Mouse (Mus musculus) adrenal gland (tissue): ENCODE results near the gene Acot12.
"Not testable (repeated sequence)": the region's sequence is repeated elsewhere in the genome, so short reads cannot be mapped to it uniquely, and the experiment has no call there.

ENCODE experiments used
- intact Hi-C: fragments of 180-260 bp; cut with DNase I; formaldehyde crosslinking; loops from one replicate; pipeline ENCODE4 v1.15.1; 2025

The Acot12 gene

DNA sequence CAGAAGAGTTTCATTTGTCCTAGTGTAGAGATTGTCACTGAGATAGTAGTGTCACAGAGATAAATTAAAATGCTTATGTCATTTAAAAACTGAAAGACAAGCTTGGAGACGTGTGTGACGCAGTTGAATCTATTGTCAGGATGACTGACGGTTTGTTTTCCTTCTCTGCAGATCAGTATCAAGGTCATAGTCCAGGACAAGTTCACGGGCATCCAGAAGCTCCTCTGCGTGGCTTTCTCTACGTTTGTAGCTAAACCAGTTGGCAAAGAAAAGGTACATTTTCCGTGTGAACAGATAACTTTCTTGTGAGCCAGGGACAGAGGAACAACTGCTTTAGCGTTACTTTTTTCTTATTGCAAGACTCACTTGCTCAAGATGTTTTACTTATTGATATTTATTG lies 18.5 kb downstream of the Acot12 start:
- intact Hi-C loops = no loop called here

DNA sequence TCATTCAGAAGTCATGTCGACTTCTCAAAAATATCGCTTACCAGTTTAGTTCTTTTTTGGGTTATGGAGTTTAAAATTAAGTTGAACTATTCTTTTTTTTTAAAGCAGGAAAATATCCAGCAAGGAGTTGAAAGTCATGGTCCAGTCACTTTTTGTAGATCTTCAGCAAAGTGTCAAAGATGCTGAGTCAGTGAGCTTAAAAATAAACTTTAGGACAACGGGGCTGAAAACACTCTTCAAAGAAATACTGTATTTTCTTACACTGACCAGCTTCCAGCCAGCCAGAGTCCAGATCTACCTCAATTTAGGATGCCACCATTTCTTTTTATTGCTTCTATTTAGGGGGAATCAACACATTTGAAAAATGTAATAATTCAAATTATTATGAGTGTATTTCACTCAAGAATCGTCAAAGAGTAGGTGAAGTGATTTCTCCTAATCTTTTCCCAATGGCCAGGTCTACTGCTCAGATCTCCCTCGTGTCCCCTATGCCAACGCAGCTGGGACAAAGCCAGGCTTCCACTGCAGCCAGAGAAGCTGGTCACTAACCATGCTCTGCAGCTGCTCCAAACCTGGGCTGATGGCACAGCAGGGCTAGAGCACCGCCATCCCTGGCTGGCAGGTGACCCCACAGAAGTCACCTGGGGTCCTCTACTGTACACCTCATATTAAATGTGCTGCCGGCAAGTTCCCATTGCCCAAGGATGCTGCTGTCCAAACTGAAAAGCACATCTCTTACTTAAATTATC lies 19.2 kb downstream of the Acot12 start:
- intact Hi-C loops = no loop called here

DNA sequence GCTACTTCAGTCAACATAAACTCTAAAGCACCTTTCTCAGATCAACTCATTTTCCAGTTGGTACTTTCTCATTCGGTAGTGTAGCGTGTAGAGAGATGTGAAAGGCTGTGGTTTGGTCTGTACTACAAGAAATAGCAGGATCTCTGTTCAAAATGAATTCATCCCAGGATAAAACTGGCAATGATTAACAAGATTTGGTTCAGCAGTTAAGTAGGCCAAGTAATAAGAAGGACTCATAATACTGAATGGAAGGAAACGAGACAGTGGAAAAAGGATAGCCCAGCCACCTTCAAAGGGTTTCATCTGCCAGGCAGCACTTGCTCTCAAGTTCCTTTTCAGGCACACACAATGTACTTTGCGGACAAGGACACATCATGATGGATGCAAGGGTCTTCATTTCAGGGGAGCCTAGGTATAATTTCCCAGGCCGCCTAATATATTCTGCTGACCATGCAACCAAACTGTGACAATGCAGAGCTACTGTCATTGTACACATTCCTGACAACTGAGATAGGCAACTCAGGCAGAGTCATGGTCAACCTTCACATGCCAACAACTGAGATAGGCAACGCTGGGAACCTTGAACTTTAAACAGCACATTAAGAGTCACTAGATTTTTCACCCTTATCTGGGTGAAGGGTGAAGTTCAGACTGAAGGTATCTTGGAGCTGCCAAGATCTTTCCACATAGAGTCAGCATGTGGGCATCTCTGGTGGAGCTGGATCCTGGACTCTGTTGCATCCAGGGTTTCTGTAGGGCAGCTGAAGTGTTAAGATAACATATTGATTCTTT lies 20.5 kb downstream of the Acot12 start:
- intact Hi-C loops = no loop called here

DNA sequence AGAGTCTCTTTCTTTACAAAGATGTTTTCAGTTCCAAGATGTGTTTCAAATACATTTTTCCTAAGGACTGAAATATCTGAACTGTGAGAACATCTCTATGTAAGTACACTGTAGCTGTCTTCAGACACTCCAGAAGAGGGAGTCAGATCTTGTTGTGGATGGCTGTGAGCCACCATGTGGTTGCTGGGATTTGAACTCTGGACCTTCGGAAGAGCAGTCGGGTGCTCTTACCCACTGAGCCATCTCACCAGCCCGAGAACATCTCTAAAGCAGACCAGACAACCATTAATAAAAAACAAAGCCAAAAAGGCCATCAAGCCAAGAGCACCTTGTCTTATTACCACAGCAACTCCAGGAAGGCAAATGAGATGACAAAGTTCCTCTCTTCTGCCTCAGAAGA lies 22.3 kb downstream of the Acot12 start:
- intact Hi-C loops = not testable (repeated sequence)

DNA sequence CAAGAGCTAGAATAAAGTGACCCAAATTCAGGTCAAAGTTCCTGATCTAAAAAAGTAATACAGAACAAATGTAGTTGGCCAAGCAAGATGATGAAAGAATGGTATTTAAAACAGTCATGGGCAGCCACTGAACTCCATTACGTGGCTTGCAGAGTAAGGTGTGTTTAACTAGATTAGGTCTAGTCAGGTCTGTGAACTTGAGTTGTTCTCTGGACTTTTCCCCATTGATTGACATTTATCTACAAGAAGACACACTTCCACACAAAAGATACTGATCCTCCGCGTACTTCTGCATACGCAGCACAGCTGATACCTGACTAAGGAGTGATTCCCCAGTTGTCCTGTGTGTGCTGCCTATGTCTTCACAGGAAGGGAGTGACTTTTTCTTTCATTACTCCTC lies 24.3 kb downstream of the Acot12 start:
- intact Hi-C loops = no loop called here

DNA sequence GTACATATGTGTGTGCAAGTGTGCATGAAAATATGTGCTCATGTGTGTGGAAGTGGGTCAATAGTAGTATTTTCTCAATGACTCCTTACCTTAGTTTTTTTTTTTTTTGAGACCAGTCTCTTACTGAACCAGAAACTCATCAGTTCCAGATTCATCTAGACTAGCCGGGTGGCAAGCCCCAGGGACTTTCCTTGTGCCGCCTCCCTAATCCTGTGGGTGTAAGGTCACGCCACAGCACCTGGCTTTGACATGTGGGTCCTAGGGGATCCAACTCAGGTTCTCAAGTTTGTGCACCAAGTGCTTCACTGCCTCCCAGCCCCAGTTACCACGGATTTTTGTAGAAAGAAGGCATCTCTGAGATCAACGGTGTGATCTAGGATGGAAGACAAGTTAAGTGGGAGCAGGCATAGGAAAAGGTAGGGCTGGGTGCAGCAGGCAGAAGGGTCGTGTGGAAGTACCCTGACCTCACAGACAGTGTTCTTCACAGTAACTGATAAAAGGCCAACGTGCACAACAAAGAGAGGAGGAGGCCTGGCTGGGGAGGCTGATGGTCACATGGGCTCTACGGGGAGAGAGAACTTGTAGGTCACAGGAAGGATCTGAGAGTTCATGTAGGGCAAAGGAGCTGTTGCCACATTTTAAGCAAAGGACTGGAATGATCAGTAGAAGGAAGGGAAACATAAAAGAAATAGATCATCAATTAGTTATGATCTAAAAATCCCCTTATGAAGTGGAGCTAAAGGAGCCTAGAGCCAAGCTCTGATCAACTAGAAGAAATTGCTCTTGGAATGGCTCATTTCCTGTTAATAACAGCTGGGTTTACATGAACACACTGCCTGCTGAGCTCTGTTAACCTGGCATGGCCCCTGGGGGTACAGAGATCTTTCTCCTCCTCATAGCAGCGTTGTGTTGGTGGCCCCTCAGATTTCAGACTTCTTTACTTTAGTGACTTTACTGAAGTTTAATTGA lies 27.7 kb downstream of the Acot12 start:
- intact Hi-C loops = no loop called here

DNA sequence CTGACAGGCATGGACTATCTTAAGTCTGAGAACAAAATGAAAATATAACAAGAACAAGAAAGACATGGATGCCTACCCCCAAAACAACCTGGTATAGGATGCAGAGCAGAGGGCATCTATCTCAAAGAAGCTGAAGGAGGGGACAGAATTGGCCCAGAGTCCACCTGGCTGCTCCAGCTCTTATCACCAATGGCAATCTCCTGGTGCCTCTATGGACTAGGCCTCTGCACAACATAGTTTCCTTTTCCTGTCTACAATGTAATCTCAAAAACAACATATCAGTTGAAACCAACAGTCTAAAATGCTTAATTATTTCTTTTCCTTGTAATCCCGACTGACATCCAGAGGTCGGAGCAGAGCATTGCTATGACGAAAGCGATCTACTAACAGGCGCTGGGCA lies 36.8 kb downstream of the Acot12 start:
- intact Hi-C loops = no loop called here

DNA sequence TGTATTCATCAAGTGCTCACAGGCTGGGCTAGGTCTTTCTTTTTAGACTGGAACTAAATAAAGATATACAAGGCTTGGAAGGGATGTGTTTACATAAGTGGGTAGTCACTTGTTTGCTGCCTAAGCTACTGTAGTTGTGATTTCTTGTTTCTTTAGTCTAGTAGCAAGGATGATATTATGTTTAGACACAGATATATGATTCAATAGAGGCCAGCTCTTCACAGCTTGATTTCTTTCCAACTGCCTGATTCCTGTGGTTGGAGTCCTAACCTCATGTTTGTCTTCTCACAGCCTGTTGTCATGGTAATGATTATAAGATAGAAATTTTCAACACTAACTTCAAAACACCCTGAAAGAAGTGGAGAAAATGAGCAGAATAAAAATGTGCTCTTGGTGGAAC lies 38.6 kb downstream of the Acot12 start:
- intact Hi-C loops = no loop called here

DNA sequence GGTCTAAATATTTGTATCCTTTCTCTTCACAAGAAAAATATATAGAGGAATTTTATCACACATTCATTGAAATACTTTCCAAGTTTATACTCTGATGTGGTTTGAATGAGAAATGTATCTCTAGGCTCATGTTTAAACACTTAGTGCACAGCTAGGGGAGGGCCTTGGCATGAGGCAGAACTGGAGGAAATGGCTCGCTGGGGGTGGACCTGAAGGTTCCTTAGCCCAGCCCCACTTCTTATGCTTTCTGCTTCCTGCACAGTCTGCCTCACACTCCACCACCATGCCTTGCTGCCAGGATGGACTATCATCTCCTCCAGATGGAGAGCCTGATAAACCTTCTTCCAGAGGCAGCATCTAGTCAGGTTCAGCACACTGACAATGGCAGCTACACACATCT lies 50.7 kb downstream of the Acot12 start:
- intact Hi-C loops = no loop called here

DNA sequence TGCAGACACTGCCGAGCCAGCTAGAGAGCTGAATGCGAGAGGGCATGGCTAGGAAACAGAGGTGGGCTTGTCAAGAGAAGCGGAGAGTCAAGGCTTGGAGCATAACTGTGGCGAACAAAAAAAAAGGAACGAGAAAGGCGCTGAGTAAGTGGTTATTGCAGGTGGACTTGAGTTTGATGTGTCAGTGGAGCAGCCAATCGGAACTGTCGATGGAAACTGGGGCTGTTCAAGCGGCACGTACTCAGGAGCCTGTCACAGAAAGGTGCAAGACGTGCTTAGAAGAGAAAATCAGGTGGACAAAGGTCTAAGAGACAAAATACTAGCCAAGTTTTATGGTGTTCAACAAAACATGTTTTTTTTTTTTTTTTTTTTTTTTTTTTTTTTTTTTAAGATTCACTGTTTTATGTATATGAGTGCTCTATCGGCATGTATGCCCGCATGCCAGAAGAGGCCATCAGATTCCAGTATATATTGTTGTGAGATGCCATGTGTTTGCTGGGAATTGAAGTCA lies 53.7 kb downstream of the Acot12 start:
- intact Hi-C loops = no loop called here

DNA sequence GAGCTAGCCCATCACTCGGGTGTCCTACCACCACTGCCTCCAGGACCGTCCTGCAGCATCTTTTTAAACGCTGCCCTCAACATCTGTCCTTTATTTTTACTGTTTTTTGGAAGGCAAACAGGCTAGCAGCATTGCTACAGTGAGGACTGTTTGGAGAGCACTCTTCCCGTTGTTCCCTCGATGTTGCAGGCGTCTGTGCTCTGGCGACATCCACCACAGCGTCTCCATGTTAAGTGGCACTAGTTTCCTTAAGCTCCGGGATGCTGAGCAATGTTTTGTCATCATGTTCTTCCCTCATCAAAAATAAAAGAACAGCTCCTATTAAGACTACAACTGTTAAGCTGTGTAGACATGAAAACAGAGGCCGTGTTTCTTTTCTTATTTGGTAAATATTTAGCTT lies 54.3 kb downstream of the Acot12 start:
- intact Hi-C loops = no loop called here

DNA sequence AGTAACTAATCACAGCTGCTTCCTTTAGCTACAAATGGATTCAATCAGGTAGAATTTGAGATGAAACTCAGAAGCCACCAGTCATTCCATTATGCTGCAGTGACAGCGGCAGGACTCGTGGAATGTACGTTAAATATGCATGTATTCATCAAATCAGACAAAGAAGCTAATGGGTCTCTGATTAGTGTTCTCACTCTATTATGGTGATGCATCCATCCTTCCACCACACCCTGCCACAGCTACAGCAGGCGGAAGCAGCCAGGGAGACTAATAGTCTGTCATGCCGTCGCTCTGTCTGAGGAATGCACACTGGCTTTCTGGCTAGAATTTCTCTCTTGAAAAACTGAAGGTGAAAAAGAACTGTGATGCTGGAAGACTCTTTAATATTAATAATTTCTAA lies 54.7 kb downstream of the Acot12 start:
- intact Hi-C loops = no loop called here

DNA sequence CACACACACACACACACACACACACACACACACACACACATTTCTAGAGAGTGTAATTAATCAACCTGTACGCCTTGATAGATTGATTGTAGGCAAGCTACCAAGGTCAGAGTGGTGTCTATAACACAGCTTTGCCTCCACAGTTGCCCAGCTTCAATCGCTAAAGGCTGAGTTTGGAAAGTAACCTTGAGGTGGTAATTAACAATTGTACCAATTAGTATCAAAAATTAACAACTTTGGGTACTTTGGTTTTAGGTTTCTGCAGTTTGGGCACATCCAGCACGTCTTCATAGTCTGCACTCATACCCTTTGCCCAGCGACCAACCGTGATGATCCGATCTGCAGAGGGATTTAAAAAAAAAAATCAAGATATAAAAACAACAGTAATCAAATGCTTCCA lies 55.6 kb downstream of the Acot12 start:
- intact Hi-C loops = no loop called here

DNA sequence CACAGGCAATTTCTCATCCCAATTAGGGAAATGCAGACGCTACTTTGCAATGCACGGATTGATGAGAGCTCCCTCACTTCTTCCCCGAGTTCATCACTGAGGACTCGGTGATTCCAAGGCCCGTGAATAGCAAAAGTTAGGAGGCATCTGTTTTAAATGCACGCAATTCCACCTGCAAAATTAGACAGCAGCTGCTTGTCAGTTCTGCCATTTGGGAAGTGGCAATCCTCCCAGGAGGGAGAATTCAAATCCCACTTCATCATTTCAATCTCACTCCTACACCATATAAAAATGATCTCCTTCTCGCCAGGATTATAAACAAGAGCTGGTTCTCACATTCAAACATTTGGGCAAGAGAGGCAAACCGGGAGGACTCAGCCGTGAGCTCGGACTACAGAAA lies 56.1 kb downstream of the Acot12 start:
- intact Hi-C loops = no loop called here

DNA sequence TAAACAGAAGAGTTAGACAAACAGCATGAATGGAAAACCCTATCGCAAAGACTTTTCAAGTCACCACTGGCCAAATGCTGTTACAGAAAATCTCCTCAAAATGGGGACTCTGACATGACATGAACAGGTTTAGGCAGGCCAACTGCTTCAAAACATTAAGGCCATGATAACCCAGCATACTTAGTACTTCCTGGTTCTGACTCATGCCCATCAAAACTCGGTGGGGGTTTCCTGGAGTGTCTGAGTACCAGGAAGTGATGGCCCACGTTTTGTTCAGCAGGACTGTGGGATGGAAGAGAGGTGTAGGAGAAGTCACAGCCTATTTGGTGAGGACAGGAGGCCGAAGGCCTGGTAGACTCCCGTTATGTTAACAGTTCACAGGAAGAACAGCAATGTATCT lies 60.4 kb downstream of the Acot12 start:
- intact Hi-C loops = no loop called here

DNA sequence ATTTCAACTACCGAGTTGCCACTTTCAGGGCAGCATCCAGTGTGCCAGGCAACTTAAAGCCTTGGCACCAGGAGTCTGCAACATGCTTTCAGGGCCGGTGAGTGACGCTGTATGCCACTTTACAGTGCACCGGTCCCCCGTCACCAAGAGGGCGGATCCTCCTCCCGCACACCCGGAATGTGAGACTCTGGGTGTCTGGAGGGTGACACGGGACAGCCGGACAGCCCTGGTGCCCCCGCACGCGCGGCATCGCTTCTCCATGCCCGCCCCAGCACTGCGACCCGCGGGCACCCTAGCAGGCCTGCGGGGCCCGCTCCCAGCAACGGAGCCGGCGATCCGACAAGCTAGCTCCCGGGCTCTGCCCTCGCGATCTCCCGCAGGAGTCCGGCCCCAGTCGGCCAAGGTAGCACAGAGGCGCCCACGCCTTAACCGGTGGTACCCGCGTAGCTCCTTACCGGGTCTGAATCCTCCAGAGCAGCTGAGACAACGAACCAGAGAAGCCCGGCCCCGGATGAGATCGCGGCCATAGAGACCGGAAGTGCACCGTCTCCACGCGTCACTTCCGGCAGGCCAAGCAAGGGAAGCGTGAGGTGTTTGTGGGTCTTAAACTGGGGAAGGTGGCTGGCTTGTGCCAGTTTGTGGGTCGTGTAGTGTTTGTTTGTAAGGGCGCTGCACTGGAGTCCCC lies 66.0 kb downstream of the Acot12 start, which contains the start of gene Zcchc9:
Gene Zcchc9 (minus strand): TSS at position 551 of the 685 bp plus-strand sequence.
- intact Hi-C loops = loop anchor here (5.0 kb wide), 1 partner anchor 670 kb away; no protein-coding TSS in a partner anchor

DNA sequence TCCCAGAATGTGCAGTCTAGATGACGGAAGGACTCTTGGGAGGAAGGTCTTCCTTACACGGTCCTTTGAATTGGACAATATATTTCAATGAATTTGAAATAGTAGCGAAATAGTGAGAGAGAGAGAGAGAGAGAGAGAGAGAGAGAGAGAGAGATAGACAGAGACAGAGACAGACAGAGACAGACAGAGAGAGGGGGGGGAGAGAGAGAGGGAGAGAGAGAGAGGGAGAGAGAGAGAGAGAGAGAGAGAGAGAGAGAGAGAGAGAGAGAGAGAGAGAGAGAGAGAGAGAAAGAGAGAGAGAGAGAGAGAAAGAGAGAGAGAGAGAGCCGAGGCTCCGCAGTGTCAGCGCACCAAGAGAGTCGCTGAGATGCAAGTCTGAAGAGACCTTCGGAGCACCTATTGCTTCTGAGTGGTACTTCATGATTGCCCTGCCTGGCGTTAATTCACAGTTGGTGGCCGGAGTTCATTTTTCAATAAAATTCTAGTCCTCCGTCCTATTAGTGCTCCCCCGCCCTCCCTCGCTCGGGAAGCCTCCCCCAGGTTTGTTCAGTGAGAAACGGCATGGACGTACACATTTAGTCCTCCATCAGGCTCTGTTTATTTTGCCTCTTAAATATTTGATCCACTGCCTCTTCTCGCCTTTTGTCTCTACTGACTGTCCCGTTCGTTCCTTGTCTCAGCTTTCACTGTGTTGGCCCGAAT lies 66.7 kb downstream of the Acot12 start:
- intact Hi-C loops = loop anchor here (5.0 kb wide), 1 partner anchor 669 kb away; no protein-coding TSS in a partner anchor

DNA sequence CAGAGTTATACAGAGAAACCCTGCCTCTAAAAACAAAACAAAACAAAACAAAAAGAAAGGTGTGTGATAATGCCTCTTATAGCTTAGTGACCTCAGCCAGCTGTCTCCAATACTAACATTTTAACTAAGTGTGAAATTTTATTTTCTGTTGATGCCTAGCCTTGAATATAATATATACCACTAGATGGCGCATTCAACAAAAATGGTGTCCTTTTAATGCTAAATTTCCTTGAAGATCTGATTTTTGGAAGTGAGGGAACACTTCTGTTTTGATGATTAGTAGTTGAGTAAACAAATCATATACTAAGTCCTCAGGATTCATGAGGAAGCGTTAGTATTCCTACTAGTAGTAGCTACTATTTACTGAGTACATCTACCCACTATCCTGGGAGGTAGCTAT lies 68.2 kb downstream of the Acot12 start:
- intact Hi-C loops = loop anchor here (5.0 kb wide), 1 partner anchor 668 kb away; no protein-coding TSS in a partner anchor

DNA sequence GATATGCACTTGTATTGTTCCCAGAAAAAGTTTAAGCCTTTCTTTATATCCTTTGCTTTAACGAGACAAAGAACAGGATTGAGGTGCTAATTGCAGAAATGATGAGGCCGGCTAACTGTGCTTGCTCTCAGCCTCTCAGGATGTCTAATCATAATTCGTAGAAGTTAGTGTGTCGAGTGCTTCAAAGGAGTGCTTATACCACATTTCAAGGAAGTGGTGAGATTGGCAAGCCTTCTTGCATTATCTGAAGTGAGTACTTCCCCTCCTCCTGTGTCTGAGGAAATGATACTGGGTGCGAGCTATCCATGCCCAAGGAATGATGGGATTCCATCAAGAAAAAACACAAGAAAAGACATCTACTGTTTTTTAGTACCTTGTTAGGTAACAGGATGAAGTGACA lies 73.4 kb downstream of the Acot12 start:
- intact Hi-C loops = no loop called here

DNA sequence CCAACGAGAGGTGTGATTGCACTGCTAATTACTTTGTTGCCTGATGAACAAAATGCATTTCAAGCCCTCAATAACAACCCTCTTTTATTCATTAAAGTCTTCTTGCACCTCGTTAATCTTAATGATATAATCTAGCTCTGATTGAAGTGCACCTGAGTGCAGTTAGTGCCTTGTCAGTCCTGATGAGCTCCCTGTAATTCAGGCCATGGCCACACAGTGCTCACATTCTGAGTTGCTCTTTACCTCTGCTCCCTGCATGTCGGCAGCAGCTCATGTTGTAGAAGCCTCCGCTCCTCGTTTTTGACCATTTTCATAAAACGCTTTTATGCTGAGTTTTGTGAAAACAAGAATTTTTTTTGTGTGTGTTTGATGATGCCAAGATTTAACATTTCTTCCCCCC lies 82.4 kb downstream of the Acot12 start:
- intact Hi-C loops = no loop called here
